Mouse (Mus musculus) monocyte, adult 2 months (primary cell): ENCODE measurements around the gene S100a13.

ENCODE experiments used
- DNase-seq, 2 experiments: peaks; one replicate each; pipeline ENCODE4 v3.0.0; 2022; ENCODE audit warnings: low spot score in 2 of 2, low read depth in 1 of 2

S100a13 gene

DNA sequence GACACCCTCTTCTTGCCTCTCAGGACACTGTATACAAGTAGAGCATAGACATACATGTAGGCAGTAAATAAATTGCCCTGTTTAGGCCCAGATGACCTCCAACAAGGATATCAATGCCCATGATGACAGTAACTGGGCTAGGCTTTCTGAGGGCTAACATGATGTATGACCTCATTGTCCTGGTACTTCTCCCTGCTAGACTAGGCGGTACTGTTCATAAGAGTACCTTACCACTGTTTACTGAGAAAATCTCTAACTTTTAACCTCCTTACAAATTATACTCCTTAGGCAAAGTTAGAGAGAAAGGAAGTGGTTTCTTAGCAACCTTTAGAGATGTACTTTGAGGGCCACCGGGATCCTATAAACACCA, 36.2 kb downstream of the S100a13 start:
- no peak for DNase-seq

DNA sequence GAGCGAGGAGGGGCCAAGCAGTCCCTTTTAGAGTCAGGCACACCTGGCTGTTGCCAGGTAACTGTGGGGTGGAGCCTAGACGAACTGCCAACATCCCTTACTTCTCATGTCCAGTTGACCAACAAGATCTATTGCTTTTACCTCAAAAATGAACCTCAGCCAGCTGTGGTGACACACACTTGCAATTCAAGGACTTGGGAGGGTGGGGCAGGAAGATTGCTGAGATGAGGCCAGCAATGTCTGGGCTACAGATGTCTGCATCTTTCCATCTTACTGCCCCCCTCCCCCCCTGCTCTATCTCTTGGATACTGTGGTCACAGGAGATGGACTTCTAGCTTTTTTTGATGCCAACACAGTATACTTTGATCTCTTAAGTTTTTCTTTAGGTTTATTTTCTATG, 38.0 kb downstream of the S100a13 start:
- no peak for DNase-seq

GRCm38 (mm10) chr3:90555954-90556353, 41.7 kb downstream of the S100a13 start:
- DNase-seq: no peak

- no peak for DNase-seq
Measured at GRCm38 (mm10) chr3:90560008-90560628, 45.9 kb downstream of the S100a13 start, which contains the start of gene S100a3. TSS of gene S100a3 (plus strand) at chr3:90560578.
